Mouse (Mus musculus): ENCODE results near the gene Dazap2.

The Dazap2 gene

DNA sequence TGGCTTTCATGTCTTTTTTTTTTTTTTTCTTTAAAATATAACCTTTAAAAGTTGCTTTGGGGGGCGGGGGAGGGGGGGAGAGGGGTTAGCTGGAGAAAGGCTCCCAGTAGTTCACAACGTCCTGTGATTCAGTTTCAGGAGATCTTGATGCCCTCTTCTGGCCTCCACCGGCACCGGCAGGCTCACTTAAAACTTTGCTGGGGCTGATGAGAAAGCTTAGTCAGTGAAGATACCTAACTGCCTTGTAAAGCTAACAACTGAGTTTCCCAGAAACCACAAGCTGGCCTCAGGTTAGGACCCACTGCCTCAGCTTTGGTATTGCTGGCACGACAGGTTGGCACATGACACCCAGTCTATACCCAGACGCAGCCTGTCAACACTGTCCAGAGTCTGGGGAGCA, 22.5 kb downstream of the Dazap2 start:
- DNase-seq (ENCODE audit: low spot score): no peak

DNA sequence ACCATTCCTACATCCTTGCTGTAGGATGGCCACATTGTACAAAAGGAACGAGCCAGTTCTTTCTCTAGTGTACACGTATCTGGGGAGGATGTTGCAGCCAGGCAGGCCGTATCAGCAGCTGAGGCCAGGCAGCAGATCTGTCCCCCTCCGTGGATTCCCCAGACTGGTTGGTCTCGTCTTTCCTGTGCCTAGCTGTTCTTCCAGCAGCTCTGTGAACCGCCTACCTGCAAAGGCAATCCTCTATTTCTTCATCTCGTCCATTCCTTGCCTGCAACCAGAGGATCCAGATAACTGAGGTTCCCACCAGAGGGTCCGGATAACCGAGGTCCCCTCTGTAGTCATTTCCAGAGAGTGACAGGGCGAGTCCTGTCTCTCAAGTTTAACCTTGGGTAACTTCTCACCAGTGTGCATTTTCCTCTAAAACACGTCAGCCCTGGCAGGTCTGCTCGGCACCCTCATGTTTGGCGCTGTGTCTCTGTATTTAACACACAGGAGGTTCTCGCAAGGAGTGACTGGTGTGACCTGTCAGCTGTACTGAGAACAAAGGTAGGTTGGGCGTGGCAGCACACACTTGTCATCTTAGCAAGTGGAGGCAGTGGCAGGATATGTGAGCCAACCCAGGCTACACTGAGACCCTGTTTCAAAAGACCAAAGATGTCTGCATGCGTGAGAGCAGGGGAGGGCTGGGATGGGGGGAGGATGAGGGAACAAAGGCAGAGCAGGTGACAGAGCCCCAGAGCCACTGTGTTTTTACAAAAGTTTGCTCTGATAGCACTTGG, 25.0 kb downstream of the Dazap2 start:
- no peak for DNase-seq (ENCODE audit: low spot score)

DNA sequence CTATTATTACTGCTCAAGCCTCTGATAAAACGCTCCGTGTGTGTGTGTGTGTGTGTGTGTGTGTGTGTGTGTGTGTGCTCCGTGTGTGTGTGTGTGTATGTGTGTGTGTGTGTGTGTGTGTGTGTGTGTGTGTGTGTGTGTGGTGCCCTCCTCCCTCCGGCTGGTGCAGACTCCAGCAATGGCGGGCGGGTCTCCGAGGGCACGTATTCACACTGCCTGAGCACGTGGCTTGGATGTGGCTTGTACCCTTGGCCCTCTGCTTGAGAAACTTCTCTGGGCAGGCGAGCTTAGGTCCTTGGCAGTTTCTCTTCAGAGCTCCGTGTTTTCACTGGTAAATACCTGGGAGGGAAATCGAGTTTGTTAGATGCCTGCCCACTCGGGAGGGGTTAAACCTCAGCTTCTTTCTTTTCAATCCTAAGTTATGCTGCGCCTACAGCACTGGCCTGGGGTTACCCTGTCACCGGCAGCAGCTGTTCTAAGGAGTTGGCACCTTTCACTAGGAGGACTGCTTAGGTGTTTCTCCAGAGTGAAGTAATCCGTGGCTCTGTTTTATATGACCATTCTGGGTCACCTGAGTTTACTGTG, 26.2 kb downstream of the Dazap2 start:
- no peak for DNase-seq (ENCODE audit: low spot score)

DNA sequence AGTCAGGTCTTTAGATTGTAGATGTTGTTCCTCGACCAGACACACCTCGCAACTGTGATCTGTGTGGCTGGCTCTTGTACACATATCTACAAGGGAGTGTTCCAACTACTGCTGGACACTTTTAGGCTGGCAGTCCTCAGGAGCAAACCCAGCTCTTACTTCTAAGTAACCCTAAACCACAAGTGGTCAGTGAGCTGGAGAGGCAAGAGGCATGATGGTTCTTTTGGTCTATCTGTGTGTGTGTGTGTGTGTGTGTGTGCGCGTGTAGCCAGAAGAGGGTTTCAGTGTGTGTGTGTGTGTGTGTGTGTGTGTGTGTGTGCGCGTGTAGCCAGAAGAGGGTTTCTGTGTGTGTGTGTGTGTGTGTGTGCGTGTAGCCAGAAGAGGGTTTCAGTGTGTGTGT, 27.3 kb downstream of the Dazap2 start:
- no peak for DNase-seq (ENCODE audit: low spot score)

DNA sequence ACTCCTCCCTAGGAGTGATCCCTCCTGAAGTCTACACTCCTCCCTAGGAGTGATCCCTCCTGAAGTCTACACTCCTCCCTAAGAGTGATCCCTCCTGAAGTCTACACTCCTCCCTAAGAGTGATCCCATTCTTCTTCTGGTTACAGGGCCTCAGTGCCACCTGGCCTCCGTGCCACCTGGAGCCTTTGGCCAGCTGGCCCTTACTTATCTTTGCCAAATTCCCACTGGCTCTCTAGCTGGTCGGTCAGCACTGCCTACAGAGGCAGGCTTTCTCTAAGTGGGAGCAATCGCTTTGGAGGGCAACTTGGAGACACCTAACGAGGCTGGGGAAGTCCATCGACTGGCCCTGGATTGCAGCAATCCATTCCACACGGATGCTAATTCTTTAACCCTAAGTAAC, 31.0 kb downstream of the Dazap2 start:
- no peak for DNase-seq (ENCODE audit: low spot score)

DNA sequence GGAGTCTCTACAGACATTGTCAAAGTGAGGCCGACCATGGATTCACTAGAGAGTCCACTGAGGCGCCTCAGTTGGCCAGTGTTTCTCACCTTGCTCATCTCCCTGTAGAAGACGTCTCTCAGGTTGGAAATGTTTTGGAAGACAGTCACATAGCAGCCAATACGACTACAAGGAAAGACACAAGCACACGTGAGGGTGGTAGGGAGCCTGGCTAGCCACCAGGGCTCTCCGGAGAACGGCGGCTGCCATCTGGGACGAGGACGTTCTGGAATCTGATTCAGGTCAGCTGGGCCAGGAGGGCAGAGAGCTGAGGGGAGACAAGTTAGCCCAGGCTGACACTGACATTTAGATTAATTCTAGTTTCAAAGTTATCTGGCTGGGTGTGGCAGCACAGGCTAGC, 35.0 kb downstream of the Dazap2 start:
- no peak for DNase-seq (ENCODE audit: low spot score)

DNA sequence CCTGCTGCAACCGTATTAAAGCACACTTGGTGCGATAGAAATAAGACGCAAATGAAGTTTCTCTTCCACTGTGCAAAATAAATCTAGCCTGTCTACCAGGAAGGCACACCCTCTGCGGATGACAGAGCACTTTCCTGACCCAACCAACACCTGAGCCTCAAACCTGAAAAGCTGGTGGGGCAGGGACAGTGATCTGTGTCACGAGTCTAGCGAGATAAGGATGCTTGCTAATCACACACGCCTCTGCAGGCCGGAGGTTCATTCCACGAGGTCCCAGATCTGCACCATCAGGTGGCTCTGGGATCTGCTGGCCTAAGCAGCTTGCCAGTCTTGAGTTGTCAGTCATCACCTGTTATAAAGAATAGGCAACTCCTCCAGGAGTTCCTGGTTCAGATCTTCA, 36.5 kb downstream of the Dazap2 start:
- no peak for DNase-seq (ENCODE audit: low spot score)

DNA sequence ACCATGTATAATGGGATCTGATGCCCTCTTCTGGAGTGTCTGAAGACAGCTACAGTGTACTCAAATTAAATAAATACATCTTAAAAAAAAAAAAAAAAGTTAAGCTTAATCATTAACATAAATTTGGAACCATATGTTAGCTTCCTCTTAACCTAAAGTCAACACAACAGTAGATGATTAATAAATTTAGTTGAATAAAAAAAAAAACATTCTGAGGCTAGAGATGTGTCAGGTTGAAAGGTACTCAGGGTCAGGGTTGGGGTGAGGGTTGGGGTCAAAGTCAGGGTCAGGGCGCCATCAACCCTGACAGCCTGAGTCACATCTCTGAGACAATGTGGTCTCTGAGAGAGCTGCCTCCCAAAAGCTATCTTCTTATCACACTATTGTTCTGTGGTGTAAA, 39.1 kb downstream of the Dazap2 start:
- no peak for DNase-seq (ENCODE audit: low spot score)

DNA sequence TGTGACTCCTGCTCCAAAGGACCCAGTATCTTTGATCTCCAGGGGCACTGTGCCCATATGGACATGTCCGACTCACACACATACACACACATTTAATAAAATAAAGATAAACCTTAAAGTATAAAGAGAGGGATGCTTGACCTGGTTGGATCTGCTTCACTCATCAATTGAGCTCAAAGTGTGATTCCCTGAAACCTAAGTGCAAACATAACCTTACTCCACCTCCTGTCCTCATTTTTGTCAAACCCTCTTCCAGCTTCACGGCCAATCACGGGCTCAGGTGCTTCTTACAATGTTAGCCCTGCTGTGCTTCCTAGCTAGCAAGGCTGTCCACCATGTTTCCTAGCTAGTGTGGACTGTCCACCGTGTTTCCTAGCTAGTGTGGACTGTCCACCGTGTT, 40.1 kb downstream of the Dazap2 start:
- no peak for DNase-seq (ENCODE audit: low spot score)

DNA sequence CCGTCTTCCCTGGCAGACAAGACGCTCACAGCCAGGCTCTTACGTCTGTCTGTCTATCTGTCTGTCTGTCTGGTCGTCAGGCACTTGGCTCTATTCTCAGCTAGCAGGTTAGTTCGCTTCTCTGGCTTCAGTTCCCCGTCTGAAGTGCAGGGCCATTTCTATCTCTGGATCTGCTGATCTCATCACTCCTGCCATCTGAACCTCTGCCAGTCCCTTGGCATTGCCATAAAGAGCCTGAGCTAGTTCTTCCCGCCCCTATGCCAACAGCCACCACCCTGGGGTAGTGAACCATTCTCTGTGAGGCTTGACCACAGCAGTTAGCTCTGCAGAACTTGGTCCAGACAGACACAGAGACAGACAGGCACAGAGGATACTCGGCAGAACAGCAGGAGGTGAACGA, 45.2 kb downstream of the Dazap2 start:
- no peak for DNase-seq (ENCODE audit: low spot score)

DNA sequence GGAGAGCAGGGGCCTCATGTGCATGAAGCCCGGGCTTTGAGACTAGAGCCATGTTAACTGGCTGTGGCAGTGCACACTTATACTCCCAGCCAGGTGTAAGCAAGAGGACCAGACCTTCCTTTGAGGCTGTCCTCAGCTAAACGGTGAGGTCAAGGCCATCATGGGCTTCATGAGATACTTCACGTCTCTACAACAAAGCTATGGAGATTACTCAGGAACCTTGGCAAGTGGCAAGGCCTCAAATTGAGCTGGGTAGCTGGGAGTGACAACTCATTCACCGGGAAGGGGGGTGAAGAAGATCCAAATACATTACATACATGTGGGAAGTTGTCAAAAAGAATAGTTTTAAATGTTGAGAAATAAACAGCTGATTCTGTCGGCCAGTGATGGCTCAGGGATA, 45.7 kb downstream of the Dazap2 start:
- no peak for DNase-seq (ENCODE audit: low spot score)

DNA sequence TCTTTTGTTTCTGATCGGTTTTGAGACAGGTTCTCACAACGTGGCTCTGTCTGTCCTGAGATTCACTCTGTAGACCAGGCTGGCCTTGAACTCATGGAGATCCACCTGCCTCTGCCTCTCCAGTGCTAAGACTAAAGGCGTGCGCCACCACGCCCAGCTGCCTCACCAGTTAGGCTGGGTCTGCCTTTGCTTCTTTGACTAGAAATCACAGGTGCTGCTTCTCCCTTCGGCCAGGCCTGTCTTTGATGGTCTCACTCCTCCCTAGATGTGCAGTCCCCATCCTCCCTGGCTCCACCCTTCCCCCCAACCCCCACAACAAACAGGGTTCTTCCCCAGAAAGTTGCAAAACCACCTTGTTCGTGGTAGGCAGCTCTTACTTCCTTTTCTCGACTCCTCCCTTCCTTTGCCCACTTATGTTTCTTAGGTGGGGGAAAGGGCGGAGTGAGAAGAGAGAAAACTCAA, 49.7 kb downstream of the Dazap2 start:
- peak; percentile 47 for DNase-seq (ENCODE audit: low spot score)

DNA sequence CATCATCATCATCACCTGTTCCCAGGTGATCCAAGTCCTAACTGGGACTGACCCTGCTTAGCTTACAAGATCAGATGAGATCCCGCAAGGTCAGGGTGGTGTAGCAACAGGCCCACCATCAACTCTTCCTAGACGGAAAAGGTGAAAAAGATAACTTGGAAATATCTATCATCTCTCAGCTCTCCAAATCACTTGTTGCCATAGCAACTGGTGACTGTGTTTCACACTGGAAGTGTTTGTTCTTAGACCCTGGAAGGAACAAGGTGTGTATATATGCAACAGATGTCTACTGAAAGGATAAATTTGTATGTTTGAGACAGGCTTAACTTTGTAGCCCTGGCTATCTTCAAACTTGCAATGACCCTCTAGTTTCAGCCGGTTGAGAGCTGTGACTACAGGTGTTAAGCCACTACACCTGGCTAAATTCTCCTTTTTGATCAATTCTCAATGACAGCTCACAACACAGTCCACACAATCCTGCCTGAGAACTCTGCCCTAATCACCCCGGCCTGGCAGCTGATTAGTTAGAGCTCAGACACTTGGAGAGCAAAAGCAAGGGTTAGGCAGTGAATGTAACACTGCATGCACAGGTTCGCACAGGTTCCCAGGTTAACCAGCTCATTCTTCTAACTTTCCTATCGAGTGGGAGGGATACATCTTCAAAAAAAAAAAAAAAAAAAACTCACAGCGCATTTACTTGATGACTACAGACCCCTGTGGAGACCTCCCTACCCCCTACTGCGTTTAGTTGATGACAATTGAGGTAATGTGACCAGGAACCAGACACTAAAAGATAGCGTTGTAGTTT, 50.5 kb downstream of the Dazap2 start:
- no peak for DNase-seq (ENCODE audit: low spot score)

DNA sequence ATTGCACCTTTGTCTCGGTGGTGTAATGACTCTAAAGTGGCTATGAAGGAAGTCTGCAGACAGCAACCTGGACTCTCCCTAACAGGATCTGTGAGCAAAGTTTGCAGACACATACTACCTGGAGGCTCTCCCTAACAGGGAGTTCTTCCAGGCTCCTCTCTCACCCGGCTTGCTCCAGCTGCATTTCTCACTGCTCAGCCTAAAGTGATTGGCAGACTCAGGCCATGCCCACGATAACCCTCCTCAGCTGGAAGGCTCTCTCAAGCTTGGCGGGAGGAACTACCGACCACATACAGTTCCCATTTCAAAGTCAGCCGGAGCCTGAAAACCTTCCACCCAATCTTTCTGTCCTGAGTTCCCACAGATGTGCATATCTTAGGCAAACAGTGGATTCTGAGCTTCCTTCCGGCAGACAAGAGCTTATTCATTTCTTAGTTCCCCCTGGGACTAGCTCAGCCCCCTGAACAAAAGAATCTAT, 51.1 kb downstream of the Dazap2 start:
- no peak for DNase-seq (ENCODE audit: low spot score)

DNA sequence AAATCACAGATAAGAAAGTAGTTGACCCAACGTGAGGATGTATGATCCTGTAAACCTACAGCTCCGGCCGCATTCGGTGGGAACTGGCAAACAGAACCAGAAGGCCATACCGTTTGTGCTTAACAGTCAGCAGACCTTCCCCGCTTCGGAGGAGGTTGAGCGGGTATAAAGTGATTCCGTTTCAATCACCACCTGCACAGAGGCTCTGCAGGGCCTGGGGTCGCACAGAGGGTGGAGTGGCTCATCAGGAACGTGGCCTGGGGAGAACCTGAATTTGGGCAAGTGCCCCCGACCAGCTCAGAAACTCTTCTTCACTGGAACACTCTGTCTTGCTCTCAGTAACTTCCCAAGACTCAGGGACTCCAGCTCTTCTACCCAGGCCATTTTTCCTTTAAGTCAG, 51.7 kb downstream of the Dazap2 start:
- no peak for DNase-seq (ENCODE audit: low spot score)

DNA sequence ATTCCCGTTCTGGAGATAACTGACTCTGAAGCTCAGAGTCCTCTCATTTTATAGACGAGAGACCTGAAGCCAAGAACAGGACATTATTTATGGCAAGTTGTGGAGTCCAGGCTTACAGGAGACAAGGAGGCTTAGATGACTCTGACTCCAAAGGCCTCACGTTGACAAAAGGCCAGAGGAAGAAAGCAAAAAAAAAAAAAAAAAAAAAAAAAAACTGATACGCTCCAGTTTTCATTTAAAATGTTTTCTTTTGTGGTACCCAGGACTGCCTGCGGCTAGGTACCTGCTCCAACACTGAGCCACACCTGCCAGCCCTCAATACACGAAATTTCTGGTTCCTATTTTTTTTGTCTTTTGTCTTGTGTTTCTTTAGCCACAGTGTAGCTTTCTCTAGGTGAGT, 52.3 kb downstream of the Dazap2 start:
- DNase-seq (ENCODE audit: low spot score): no peak

DNA sequence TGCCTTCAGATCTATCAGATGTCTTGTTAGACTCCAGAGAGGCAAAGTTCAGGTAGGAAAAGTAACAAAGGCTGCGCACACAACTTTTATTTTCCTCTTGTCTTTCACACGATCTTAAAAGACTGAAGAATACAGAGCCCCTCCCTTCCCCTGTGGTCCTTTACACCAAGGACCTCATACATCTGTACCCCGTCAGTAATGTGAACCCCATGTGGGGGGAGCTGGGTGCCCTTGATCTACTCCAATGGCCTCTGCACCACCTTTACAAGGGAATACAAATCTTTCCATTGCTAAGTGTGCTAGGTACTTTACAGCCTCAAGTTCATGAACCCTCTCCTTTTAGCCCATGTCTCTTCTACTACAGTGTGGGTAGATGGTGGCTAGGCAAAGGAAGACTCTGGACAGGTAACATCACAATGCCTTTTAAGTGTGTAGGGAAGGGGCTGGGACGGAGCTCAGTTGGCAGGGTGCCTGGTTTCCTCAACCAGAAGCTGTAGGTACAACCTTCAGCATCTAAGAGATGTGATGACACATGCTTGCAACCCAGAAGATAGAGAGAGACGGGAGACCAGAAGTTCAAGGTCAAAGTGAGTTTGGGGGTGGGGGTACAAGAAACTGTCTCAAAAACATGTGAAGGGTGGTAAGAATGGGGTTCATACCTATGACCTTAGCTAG, 52.9 kb downstream of the Dazap2 start:
- DNase-seq (ENCODE audit: low spot score): no peak

DNA sequence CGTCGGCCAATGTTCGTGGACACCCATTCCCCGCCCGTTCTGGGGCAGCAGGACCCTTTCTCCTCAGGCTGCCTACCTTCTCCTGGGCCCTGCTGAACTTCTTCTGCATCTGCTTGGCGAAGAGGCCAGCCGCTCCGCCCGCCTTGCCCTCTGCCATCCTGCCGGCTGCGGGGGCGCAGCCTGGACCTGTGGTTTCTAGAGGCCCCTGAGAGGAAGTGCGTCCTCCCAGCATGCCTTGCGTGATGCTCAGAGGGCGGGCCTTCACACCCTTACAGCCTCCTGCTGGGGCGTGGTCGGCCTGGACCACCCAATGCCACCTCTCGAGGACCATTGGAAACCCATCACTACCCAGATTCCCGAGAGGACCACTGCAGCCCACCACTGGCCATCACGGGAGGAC, 54.2 kb downstream of the Dazap2 start, which contains the start of gene Bin2:
Bin2 (minus strand) TSS at position 217 of the 400 bp plus-strand sequence.
- peak; percentile 63 for DNase-seq (ENCODE audit: low spot score)

DNA sequence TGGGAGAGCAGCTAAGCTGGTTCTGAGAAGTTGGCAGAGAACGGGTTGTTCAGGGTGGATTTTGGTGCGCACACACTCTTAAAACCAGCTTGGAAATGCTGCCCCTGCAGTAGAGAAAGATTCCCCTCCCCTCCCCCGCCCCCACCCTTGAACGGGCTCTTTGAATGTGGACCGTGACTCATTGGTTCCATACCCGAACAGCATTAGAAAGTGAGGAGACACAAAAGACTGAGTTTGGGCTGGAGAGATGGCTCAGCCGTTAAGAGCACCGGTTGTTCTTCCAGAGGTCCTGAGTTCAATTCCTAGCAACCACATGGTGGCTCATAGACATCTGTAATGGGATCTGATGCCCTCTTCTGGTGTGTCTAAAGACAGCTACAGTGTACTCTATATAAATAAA, 54.9 kb downstream of the Dazap2 start:
- no peak for DNase-seq (ENCODE audit: low spot score)

All from spleen, adult 12 weeks (tissue).